Mouse (Mus musculus) 416B (cell line): ENCODE data around the gene Klhl35.

Experiments
- DNase-seq: peaks from one replicate; pipeline ENCODE4 v3.0.0; 2011; ENCODE audit warnings: low read depth

Klhl35 gene

DNA sequence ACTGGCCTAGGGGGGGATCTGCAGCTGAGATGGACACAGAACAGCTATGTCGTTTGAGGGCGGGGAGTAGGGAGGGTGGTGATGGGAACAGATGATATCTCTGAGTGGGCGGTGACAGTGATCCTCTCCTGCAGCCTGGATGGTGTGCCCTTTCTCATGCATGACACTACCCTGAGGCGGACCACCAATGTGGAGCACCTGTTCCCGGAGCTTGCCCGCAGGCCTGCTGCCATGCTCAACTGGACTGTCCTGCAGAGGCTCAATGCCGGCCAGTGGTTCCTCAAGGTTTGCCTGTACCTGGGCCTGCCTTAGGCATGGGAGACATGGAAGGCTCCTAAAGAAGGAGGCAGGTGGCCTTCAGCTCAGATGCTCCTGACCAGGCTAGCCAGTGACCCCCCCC, 12.9 kb upstream of the Klhl35 start:
- no peak for DNase-seq

DNA sequence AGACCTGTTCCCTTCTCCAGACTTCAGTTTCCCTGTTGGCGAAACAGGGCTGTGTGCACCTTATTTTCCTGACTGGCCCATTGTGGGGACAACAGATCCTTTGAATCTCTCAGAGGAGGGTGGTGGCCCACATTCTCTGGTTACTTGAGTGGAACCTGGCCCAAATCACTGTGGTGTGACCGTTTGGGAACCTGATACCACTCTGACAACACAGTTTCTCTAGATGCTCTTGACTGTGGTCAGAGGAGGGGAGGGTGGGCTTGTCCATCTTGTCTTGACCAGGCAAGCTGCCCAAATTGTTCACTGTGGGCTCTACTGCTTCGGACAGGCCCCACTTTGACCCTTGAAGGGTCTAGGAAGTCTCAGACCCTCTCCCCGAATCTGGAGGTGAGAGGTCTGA, 11.8 kb upstream of the Klhl35 start:
- DNase-seq, result no peak

DNA sequence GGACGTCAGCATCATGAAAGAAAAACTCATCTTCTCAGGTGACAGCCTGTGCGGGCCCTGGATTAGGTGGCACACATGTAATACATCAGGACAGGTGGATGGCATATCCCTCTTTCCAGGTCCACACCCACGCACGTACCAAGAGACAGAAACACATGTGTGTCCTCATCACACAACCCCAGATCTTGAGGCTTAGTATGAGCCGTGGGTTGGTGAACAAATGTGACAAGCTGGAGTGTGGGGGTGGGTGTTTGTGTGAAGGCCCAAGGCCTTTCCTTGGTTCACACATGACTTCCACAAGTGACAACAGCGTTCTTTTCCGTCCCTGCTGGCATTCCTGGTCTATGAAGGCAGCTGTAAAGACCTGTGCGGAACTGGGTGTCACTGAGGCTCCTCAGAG, 7.0 kb upstream of the Klhl35 start:
- no peak for DNase-seq

DNA sequence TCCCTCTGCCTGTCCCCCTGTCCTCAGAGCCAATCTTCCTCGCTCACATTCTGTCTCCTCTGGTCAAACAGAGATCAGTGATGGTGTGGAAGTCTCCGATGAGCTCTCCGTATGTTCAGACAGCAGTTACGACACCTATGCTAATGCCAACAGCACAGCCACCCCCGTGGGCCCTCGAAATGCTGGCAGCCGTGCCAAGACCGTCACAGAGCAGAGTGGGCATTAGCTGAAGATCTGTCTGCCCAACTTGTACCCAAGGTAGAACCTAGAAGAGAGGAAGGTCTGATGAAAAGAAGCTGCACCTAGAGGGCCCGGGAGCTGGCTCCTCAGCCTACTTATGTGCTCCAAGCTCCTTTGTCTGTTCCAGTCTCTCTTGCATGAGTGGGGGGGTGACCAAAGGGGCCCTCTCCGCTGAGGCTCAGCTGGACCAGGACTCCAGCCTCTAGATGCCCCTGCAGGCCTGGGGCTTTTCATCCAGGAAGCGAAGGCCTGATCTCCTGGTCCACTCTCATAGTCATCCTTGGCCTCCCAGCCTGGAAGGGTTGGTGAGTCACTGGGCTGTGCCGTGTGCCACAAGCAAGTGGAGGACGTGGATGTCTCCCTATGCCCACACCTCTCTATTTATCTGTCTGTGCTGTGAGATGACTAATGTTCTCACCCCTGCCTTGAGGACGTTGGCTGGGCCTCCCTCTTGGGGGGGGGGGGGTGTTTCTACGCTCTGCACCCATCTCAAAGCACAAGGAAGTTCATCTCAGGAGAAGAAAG, 5.7 kb upstream of the Klhl35 start:
- DNase-seq, result no peak

DNA sequence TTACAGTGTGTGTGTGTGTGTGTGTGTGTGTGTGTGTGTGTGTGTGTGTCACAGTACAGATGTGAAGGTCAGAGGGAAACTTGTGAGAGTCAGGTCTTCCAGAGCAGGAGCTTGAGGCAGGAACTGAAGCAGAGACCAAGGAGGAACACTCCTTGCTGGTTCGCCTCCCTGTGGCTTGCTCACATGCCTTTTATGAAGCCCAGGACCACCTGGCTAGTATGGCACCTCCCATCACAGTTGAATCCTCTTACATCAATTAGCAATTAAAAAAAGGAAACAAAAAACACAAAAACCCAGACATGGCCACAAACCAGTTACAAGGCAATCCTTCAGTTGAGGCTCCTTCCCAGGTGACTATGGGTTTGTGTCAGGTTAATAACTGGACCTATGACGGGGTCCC, 2.7 kb upstream of the Klhl35 start:
- no peak for DNase-seq

DNA sequence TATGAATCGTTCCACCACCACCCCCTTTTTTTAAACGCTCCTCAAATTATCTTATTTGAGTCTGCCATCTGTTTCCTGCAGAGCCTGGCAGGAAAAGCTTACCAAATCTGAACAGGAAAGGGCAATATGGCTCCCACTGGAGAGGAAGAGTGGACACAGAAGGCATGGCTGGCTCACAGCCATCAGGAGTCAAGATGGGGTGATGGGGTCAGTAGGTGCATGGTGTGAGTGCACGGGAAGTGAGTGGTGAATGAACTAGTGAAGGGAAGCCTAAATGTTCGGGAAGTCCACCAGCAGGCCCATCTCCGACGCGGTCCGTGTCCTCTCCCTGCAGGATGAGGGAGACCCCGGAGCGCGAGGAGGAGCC, 2.1 kb downstream of the Klhl35 start:
- DNase-seq, result peak; percentile 94

DNA sequence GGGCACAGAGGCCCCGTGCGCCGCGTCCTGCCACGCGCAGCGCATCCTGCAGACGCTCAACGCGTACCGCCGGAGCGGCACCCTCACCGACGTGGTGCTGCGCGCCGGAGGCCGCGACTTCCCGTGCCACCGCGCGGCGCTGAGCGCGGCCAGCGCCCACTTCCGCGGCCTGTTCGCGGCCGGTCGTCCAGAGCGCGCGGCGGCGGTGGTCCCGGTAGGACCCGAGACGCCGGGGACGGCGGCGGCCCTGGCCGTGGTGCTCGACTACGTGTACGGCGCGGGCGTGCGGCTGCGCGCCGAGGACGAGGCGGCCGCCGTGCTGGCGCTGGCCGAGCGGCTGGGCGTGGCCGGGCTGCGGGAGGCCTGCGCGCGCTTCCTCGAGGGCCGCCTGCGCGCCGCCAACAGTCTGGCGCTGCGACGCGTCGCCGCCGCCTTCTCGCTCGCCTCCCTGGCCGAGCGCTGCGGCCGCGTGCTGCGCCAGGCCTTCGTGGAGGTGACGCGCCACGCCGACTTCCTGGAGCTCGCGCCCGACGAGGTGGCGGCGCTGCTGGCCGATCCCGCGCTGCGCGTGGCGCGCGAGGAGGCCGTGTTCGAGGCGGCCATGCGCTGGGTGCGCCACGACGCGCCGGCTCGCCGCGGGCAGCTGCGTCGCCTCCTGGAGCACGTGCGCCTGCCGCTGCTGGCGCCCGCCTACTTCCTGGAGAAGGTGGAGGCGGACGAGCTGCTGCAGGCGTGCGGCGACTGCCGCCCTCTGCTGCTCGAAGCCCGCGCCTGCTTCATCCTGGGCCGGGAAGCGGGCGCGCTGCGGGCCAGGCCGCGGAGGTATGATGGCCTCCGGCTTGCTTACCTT, 2.7 kb downstream of the Klhl35 start:
- peak; percentile 74 for DNase-seq

DNA sequence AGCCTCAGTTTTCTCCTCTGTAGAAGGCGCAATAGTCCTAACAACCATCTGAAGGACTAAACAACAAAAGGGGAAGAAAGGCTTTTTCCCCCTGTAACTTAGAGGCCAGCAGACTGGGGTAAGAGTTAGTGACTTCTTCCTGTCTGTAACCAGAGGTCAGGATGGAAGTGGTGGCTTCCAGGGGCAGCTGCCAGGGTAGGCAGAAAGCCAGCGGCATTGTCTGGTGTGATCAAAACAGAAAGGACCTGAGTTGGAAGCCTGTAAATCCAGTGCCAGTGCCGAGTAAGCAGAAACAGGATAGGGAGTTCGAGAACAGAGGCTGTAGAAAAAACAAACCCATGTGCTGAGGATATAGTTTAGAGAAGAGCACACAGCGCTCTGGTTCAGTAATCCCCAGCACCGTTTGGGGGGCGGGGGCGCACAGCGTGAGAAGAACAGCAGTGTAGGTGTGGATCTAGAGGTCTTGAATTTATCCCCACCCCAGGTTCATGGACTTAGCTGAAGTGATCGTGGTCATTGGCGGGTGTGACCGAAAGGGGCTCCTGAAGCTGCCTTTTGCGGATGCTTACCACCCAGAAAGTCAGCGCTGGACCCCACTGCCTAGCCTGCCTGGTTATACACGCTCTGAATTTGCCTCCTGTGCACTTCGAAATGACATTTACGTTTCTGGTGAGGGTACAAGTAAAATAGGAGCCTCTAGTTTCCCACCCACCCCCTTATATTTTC, 4.0 kb downstream of the Klhl35 start:
- peak; percentile 69 for DNase-seq

DNA sequence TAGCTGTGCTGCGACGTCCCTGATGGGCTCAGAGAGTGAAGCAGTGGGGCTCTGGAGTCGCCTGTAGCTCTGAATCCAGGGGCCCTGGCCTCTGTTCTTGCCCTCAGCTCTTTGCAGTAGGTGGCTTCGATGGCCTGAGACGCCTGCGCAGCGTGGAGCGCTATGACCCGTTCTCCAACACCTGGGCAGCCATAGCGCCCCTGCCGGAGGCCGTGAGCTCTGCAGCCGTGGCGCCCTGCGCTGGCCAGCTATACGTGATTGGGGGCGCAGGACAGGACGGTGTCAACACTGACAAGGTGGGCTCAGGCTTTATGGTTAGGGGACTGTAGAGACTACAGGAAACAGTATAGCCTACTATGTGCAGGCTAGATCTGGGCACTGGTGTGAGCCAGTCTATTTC, 5.8 kb downstream of the Klhl35 start:
- no peak for DNase-seq

DNA sequence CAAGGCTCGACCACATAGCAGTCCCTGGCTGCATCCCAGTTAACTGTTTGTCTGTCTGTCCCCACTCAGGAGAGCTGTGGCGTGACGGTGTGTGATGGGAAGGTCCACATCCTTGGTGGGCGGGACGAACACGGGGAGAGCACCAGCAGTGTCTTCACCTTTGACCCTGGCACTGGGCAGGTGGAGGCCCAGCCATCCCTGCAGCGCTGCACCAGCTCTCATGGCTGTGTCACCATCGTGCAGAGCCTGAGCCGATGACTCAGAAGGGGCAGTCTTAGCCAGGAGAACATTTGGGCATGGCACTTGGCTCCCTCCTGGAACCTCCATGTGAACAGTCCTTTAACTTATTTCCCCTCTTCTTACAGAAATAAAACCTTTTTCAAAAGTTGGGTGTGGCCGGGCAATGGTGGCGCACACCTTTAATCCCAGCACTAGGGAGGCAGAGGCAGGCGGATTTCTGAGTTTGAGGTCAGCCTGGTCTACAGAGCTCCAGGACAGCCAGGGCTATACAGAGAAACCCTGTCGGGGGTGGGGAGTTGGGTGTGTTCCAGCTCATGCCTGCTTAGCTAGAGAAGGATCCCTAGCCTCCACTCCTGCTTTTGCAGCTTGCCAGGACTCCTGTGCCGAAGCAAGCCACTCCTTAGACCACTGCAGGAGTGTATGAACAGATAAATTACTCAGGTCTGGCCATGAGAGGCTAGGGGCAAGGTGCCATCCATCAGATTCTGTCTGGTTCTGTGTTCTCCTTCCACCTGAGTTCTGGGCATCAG, 8.0 kb downstream of the Klhl35 start:
- DNase-seq, result no peak

DNA sequence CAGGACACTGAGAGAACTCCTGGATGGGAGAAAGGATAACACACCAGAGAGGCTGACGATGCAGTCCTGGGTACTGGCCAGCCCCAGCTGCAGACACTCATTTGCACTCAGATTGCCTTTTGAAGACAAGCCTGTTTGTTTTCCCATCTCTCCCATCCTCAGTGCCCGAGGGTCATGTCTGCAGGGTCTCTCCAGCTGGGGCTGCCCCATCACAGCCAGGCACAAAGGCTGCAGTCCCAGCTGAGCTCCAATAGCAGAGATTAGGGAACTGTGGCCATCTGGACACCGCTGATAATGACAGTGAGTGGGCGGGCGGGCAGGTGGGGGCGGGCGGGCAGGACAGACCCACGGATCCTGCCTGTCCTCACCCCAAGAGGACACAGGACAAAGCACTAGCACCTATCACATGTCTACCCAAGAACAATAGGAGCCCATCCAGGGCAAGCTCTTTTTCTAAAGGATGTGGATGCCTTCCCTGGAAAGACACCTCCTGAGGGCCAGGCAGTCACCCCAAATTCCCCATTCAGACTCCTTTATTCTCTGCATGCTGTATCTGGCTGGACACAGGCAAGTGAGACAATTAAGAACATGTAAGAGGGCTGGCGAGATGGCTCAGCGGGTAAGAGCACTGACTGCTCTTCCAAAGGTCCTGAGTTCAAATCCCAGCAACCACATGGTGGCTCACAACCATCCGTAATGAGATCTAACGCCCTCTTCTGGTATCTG, 9.2 kb downstream of the Klhl35 start:
- no peak for DNase-seq

DNA sequence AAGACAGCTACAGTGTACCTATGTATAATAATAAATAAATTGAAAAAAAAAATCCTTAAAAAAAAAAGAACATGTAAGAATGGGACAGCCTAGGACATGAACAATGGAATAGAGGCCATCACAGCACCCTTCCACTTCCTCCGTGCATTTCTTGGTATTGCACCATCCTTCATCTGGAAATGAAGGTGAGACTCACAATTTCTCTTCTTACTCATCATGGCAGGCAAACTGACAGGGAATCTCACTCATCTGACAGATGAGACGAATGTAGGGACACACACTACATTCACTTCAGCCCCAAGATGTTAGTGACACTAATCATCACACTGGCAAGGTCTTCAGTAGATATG, 9.7 kb downstream of the Klhl35 start:
- DNase-seq, result no peak

DNA sequence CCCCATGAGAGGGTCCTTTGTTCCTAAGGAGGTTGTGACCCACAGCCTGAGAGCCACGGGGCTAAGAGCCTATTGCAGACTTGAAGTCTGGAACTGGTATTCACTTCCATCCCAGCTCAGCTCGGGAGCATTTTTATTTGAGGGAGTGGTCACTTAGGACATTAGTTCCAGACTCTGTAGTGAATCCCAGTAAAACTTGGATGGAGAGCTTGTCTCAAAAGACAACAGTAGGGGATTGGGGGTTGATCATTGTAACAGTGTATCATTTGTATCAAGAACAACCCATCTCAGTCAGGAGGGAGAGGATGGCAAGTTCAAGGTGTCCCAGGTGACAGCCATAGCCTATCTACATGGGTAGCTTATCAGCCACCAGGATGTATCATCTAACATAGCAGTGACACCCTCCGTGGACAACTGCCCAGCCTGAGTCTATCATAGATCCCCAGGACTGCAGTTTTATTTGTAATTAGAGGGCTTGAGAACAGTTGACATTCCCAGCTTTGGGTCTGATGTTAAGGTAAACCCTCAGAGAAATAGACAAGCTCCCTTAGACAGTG, 10.8 kb downstream of the Klhl35 start:
- DNase-seq, result no peak

DNA sequence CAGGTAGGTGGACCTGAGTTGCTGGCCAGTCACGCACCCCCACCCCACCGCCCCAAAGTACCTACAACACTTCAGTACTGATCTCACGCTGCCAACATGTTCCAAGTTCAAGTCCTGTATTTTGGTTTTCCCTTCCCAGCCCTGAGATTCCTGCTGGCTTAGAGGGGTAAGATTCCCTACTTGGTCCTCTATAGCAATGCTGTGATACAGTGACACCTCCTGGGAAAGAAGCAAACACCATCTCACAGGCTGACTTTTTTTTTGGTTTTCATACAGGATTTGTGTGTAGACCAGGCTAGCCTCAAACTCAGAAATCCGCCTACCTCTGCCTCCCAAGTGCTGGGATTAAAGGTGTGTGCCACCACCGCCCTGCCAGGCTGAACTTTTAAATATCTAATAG, 11.4 kb downstream of the Klhl35 start:
- no peak for DNase-seq

DNA sequence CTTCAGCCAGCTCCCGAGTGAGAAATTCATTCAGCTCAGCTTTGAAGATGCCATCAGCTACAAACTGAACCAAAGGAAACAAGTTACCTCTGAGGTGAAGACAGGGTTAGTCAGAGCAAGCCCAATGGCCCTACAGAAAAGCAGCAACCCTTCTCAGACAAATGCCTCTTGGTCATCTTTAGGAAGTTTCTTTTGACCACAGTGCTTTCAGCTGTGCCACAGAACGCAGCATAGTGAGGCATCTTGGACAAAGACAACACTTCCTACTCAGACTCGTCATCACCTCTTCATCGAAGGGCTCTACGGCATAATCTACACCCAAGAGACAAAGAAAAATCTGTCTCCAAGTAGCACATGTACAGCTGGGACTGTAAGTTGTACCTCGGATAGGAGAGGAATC, 16.8 kb downstream of the Klhl35 start:
- peak; percentile 48 for DNase-seq

DNA sequence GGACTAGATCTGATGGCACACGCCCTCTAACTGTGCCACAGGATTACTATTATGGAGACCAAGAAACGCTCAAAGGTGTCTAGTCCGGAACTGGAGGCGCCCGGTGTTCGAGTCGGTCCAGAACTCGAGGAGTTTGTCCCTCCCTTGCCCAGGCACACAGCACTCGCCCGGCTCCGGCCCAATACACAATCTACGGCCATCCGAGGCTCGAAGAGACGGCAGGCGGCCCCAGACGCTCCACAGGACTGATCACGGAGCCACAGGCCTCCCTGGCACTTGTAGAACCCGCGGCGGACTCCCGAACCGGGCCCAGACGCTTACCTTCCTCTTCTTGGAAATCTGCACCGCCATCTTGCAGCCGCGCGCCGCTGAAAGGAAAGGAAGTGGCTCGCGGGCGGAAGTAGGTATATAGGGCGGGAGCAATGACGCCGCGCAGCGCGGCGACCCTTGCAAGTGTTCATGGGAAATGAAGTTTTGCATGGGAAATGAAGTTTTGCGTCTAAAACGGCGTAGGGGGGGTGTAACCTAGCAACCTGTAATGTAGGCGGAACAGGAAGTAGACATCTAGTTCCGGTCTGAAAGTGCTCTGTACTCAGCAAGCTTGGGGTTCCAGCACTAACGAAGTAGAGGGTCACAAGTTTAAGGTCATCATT, 17.6 kb downstream of the Klhl35 start, which contains the start of gene Rps3:
Gene Rps3 (minus strand): TSS at position 468 of the 653 bp plus-strand sequence.
- DNase-seq, result peak; percentile 99

DNA sequence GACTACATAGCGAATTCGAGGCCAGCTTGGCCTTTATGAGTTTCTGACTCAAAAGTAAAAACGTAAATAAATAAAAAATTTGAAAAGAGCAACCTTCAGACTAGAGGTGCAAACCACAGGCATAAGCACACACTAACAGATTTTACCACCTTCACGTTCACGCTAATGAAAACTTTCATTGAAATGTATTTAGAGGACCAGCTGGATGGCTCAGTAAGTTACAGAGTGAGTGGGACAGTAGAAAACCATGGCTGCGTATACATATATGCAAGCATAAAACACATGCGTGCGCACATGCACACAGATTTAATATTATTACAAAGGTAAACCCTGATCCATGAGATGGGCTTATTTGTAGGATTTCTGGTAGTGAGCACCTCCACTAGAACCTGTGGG, 18.1 kb downstream of the Klhl35 start:
- no peak for DNase-seq

DNA sequence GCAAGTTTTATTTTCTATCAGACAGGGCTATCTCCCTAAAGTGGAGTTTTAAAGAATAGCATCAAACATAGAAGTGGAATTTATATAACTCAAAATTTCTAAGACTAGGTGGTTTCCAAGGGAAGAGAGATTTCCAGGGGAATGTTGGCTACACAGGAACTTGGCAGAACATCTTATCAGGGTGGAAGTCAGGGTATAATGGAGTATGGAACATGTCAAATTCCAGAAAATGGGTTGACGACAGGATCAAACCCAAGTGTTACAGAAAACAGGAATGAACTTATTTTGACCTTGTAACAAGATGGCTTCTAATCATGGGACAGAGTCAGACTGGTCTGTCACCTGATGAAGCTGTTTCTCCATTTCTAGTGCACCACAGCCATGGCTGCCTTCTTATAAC, 18.9 kb downstream of the Klhl35 start:
- no peak for DNase-seq

DNA sequence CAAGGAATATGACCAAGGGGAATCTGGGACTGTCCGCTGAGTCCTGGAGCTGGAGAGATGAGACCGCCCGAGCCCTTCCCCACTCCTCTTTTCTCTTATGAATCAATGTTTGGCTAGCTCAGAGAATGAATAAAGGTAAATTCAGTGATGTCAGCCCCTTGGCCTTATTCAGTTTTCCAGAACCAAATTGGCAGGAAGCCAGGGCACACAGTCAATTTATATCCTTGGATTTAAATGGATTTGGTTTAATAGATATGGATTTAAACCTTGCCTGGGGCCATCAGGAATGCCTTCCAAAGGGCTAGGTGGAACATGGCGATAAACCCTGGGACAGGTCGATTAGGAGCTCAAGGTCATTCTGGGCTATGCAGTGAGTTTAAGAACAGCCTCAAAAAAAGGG, 23.9 kb downstream of the Klhl35 start:
- no peak for DNase-seq

DNA sequence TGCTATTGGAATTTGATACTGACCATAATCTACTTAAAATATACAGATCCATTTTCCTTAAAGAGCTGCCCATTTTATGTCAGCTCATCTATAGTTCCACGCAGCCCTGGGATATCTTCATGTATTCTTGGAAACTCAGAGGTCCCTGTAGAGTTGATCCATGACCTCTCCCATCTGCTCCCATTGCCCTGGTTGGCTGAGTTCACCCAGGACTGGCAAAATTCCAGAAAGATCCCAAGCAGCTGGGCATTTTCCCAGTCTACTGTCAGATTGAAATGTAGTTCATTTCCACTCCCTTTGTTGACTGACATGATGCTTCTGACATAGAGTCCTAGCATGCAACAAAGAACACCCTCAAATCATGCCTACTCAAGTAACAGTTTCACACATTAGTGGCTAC, 33.3 kb downstream of the Klhl35 start:
- DNase-seq, result no peak

DNA sequence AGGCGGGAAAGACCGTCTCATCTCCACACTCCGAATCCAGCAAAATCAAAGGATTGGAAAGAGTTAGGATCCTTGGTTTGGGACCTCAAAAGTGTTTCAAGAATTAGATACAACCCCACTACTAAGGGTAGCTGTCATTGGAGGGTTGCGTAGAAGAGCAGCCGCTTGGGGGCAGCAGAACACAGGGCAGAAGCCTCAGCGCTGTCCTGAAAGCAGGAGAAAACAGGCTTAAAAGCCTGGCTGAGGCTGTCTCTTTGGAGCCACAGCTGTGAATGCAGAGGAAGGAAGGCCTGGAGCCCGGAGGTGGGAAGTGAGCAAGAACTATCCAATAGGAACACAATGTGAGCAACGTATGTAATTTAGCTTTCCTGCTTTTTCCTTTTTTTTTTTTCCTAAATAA, 34.4 kb downstream of the Klhl35 start:
- peak; percentile 82 for DNase-seq
